Mouse (Mus musculus) layer of hippocampus, adult 18-20 months (tissue): ENCODE data around the gene Adamts2. TPM values are rescaled to one million over a fixed set of nuclear protein-coding genes. Genes with fewer than 3 reads are reported as not detected.

Experiments used
- DNase-seq, 2 experiments: peaks; one replicate each; pipeline ENCODE4 v3.0.0; 2022; ENCODE audit warnings: low spot score in 2 of 2
- total RNA-seq, 2 experiments: library from RNA; stranded (reverse); gene quantifications; 2 replicates each; pipeline ENCODE4 v1.2.3; 2021

The Adamts2 gene
- total RNA-seq, 2 experiments from 2014 or later: 13.7 to 16.8 TPM

DNA sequence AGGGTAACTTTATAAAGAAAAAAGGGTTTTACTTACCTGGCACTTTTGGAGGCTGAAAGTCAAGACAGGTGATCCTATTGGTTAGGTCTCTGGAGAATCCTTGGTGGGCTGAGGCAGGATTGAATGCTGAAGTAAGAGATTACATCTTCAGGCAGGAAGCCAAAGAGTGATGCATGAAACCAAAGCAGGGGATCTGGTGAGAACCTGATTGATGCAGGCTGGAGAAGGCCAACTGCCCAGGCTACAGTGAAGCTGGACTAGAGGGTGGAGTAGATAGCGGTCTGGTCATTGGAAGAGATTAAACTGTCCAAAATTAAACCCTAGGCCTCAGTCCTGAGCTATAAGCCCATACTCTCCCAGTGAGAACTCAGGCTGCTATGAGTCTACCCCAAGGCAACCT lies 69.0 kb downstream of the Adamts2 start:
- DNase-seq: no peak

DNA sequence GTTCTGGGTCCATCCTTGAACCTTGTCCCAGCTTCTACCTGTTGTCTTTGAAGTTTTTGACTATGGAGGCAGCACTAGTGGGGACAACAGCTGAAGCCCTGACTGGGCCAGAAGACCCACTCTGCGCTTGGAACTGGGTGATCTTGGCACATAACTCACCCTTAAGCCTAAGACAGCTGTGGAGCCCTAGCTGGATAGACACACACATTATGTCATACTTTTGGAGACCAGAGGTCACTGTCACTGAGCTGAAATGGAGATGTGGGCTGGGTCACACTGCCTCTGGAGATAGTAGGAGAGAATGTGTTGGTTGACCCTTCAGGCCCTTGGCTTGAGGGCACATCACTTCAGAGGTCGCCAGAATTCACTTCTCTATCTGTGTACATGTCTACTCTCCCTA lies 69.5 kb downstream of the Adamts2 start:
- no peak for DNase-seq

GRCm38 (mm10) chr11:50671820-50672310 lies 70.0 kb downstream of the Adamts2 start:
- no peak for DNase-seq

DNA sequence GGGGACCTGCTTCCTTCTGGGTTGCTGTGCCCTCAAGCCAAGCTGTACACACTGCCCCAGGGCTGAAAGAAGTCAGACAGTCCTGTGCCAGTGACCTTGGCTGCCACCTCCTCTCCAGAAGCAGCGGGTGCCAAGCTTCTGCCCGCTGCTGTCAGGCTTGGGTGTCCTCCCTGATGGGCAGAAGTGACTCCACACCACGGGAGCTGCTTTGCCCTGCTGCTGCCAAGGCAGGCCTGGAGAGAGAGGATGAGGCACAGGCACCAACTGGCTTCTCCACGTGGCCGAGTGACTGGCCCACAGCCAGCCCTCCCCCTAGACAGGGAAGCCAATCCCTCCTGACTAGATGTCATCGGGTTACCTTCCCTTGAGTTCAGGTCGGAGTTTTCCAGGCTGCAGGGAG lies 71.0 kb downstream of the Adamts2 start:
- no peak for DNase-seq

- DNase-seq: no peak
These were observed 71.8 kb downstream of the Adamts2 start for GRCm38 (mm10) chr11:50673525-50674250.

DNA sequence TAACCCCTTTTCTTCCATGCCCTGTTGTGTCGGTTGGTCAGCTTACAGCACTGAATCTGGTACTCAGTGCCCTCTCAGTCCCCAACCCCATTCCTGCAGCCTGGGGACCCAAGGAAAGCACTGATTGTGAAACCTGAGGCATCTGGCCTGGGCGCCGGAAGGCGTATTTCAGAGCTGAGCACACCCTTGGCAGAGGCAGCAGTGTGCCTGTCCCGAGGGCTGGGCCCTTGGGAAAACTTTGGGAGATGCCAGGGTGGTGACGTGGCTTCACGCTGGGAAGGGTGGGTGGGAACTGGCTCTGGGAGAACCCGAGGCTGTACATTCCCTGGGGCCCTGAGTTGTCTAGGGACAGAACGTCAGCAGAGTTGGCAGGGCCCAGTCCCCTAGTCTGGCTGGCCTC lies 72.5 kb downstream of the Adamts2 start:
- DNase-seq: no peak

- no peak for DNase-seq
These were observed 76.8 kb downstream of the Adamts2 start for GRCm38 (mm10) chr11:50678650-50679049.

- DNase-seq: no peak
These were observed 80.1 kb downstream of the Adamts2 start for GRCm38 (mm10) chr11:50681940-50682339.

DNA sequence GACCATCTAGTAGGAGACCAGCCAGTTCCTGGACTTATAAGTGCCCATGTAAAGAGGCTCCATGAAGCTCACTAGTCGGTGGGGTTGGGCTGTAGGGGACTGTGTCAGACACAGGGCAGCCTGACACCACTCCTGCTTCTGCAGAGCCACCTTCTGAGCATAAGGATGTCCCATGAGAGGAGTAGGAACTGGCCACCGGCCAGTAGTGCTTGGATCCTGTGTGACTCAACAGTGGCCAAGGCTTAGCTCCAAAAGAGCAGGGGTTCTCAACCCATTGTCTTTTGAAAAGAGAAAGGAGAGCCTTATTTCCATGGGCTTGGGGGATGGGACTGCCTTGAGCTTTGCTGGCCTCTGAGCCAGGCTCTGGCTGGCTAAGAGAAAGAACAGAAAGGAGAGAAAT lies 81.9 kb downstream of the Adamts2 start:
- no peak for DNase-seq

- DNase-seq: no peak
These were observed 86.7 kb downstream of the Adamts2 start for GRCm38 (mm10) chr11:50688584-50688983.

GRCm38 (mm10) chr11:50689672-50690071 lies 87.8 kb downstream of the Adamts2 start:
- DNase-seq: no peak

DNA sequence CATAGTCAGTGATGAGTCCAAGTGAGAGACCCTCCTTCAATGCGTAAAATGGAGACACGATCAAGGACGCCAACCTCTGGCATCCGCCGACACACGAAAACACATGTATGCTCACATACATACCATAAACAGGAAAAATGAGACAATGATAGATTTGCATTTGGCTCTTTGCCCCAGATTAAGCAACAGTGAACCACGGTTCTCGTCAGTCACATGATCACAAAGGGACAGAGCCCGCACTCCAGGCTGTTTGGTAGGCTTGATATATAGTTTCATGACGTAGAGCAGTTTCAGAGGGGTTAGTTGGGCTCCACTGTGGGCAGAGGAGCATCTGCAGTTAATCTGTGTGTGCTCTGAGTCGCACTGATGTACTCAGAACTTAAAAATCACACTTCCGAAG lies 98.1 kb downstream of the Adamts2 start:
- DNase-seq: no peak

DNA sequence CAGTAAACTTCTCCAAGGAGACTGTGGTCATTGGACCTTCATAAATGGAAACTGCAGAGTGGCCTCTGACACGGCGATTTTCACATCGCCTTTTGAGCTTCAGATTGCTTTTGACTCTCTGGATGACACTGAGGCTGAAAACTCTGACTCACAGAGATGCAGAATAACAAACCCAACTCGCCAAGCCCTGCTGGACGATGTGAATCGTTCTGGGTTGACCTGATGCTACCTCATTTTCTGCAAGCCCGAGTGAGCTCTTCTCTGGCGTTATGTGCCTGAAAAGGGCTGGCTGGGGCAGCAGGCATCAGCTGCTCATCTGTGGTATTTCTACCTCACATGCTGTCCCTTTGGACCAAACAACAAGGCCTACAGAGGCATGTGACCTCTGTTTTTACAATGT lies 98.6 kb downstream of the Adamts2 start:
- no peak for DNase-seq

- peak in 1 of 2 experiments; percentile 14 for DNase-seq
These were observed 101.5 kb downstream of the Adamts2 start for GRCm38 (mm10) chr11:50703397-50703796.

DNA sequence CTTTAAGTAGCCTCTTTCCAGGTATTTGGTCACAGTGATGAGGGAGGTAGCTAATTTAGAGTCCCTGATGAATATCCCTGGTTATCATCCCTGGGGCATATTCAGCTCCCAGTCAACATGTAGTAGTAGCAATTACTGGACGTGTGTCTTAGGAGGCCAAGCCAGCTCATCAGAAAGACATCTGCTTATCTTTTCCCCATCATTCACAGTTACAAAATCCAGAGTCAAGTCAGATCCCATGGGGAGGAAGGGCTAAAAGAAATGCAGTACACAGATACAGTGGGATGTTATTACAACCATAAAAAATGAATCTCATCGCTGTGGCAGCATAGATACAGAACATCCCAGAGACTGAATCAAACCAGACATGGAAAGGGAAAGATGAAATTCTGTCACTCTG lies 102.6 kb downstream of the Adamts2 start:
- DNase-seq: no peak

GRCm38 (mm10) chr11:50707259-50707658 lies 105.4 kb downstream of the Adamts2 start:
- no peak for DNase-seq

- DNase-seq: no peak
These were observed 111.8 kb downstream of the Adamts2 start for GRCm38 (mm10) chr11:50713610-50714202.

GRCm38 (mm10) chr11:50715091-50715490 lies 113.2 kb downstream of the Adamts2 start:
- no peak for DNase-seq

- DNase-seq: peak; percentile 6 to 29
These were observed 115.6 kb downstream of the Adamts2 start for GRCm38 (mm10) chr11:50717381-50717897.

- no peak for DNase-seq
These were observed 117.0 kb downstream of the Adamts2 start for GRCm38 (mm10) chr11:50718862-50719261.

DNA sequence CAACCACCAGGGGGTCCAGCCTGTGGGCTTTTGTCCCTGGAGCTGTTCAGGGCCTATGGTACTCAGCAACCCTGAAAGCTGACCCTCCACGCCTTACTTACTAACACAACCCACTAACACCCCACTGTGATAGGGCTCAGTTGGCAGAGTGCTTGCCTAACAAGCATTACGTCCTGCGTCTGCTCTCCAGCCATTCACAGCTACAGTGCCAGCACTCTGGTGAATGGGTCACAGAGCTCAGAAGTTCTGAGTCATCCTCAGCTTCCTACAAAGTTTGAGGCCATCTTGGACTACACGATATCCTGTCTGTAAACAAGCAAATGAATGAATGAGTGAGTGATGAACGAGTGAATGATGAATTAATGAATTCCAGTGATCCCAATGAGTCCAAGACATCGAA lies 118.5 kb downstream of the Adamts2 start:
- DNase-seq: no peak

GRCm38 (mm10) chr11:50720856-50721550 lies 119.1 kb downstream of the Adamts2 start:
- DNase-seq: no peak
